Mouse (Mus musculus): ENCODE results near the gene Zfp526. TPM values are rescaled to one million over a fixed set of nuclear protein-coding genes. Genes with fewer than 3 reads are reported as not detected.

Zfp526 gene
- polyA plus RNA-seq, 2 experiments, result 2.1 to 4.9 TPM

GRCm38 (mm10) chr7:25274571-25274970 lies 53.3 kb downstream of the Zfp526 start:
- Histone ChIP-seq H3K4me1 (replicated peaks; ENCODE audit: control insufficient read depth in 2 of 2, insufficient read depth in 2 of 2, low read length in 1 of 2) (peaks cover 50 to 58% of the 10 kb centered on the region in 2 experiments), H3K4me2 (ENCODE audit: low read depth) (peak overlapping the region; percentile 69), H3K4me3 (ENCODE audit: insufficient read depth in 1 of 2, low read depth in 2 of 2, low read length in 2 of 2) (no peak overlapping the region), H3K36me3 (replicated peaks; ENCODE audit: control insufficient read depth, insufficient read depth, low read depth) (peaks cover 2% of the 10 kb centered on the region; the same call in 1 of the 2 replicates), H3K9ac (replicated peaks) (peak overlapping the region; percentile 52), H3K27me3 (ENCODE audit: control insufficient read depth, insufficient read depth, low read length) (no peaks in the 10 kb centered on the region), H3K27ac (peak overlapping the region; percentile 80), H3K9me3 (ENCODE audit: control insufficient read depth, low read length) (no peaks in the 10 kb centered on the region)
- DNase-seq (ENCODE audit: low read depth in 3 of 3, low spot score in 3 of 3) (no peak), ATAC-seq (ENCODE audit: insufficient read depth) (no peak)
- 25% methylated on average over 5 of the region's 5 CpGs for WGBS (ENCODE audit: insufficient replicate concordance)
- no peak; the same call in 1 of the 2 replicates for TF ChIP-seq CTCF (IDR thresholded peaks at IDR 0.05; ENCODE audit: low read depth)
- TF ChIP-seq EP300 (IDR thresholded peaks at IDR 0.05; ENCODE audit: low read depth), result no peak

- peaks cover 50 to 58% of the 10 kb centered on the region in 2 experiments for H3K4me1 ChIP-seq (replicated peaks; ENCODE audit: control insufficient read depth in 2 of 2, insufficient read depth in 2 of 2, low read length in 1 of 2)
- H3K27ac ChIP-seq, result peak overlapping the region; percentile 80
- peak overlapping the region; percentile 52 for H3K9ac ChIP-seq (replicated peaks)
- peak overlapping the region; percentile 69 for H3K4me2 ChIP-seq (ENCODE audit: low read depth)
- no peak for ATAC-seq (ENCODE audit: insufficient read depth)
- 85% methylated on average over 3 of the region's 3 CpGs for WGBS (ENCODE audit: insufficient replicate concordance)
- TF ChIP-seq EP300 (IDR thresholded peaks at IDR 0.05; ENCODE audit: low read depth), result no peak
- no peak for TF ChIP-seq CTCF (IDR thresholded peaks at IDR 0.05; ENCODE audit: low read depth)
- H3K36me3 ChIP-seq (replicated peaks; ENCODE audit: control insufficient read depth, insufficient read depth, low read depth), result peaks cover 2% of the 10 kb centered on the region; the same call in 1 of the 2 replicates
- H3K9me3 ChIP-seq (ENCODE audit: control insufficient read depth, low read length), result no peaks in the 10 kb centered on the region
- H3K4me3 ChIP-seq (ENCODE audit: insufficient read depth in 1 of 2, low read depth in 2 of 2, low read length in 2 of 2), result no peak overlapping the region
- DNase-seq (ENCODE audit: low read depth in 3 of 3, low spot score in 3 of 3), result no peak
- H3K27me3 ChIP-seq (ENCODE audit: control insufficient read depth, insufficient read depth, low read length), result no peaks in the 10 kb centered on the region
Measured at GRCm38 (mm10) chr7:25274996-25275395, 53.8 kb downstream of the Zfp526 start.

- Histone ChIP-seq H3K9ac (replicated peaks) (0 out of 2 replicates have a peak overlapping the region, but pooled peaks have one; percentile 20), H3K9me3 (ENCODE audit: control insufficient read depth, low read length) (no peaks in the 10 kb centered on the region), H3K36me3 (replicated peaks; ENCODE audit: control insufficient read depth, insufficient read depth, low read depth) (peaks cover 2% of the 10 kb centered on the region; the same call in 1 of the 2 replicates), H3K4me2 (ENCODE audit: low read depth) (no peak overlapping the region; the same call in 1 of the 2 replicates), H3K4me3 (ENCODE audit: insufficient read depth in 1 of 2, low read depth in 2 of 2, low read length in 2 of 2) (no peak overlapping the region), H3K27me3 (ENCODE audit: control insufficient read depth, insufficient read depth, low read length) (no peaks in the 10 kb centered on the region), H3K4me1 (replicated peaks; ENCODE audit: control insufficient read depth in 2 of 2, insufficient read depth in 2 of 2, low read length in 1 of 2) (peaks cover 57 to 61% of the 10 kb centered on the region in 2 experiments), H3K27ac (peak overlapping the region; percentile 52)
- 65% methylated on average over 9 of the region's 9 CpGs for WGBS (ENCODE audit: insufficient replicate concordance)
- ATAC-seq (ENCODE audit: insufficient read depth) (no peak), DNase-seq (ENCODE audit: low read depth in 3 of 3, low spot score in 3 of 3) (no peak)
- TF ChIP-seq CTCF (IDR thresholded peaks at IDR 0.05; ENCODE audit: low read depth) (no peak), EP300 (IDR thresholded peaks at IDR 0.05; ENCODE audit: low read depth) (no peak)
Measured at GRCm38 (mm10) chr7:25275555-25276298, 54.5 kb downstream of the Zfp526 start.

Small RNA genes lying within 50 kb of the gene (microRNA-seq; reads per million reads assigned to microRNA genes)
- not detected for gene Mir7048

Other genes starting within 250 kb of the Zfp526 start
- gene Rabac1, start 248.7 kb upstream of the Zfp526 start, polyA plus RNA-seq (2012; rRNA removed), result 46.8 and 56.5 TPM in 2 replicates
- 60.7 and 62.2 TPM in 2 replicates for gene Rabac1, start 248.7 kb upstream of the Zfp526 start, polyA plus RNA-seq (2014; fragmentation: Nextera tagmentation; extraction: Ambion mirVana)
- 0.38 and 0.50 TPM in 2 replicates for gene Atp1a3, start 215.5 kb upstream of the Zfp526 start, polyA plus RNA-seq (2012; rRNA removed)
- gene Atp1a3, start 215.5 kb upstream of the Zfp526 start, polyA plus RNA-seq (2014; fragmentation: Nextera tagmentation; extraction: Ambion mirVana), result 0.60 and 0.68 TPM in 2 replicates
- gene Grik5, start 149.1 kb upstream of the Zfp526 start, polyA plus RNA-seq (2012; rRNA removed), result 4.9 and 6.1 TPM in 2 replicates
- gene Grik5, start 149.1 kb upstream of the Zfp526 start, polyA plus RNA-seq (2014; fragmentation: Nextera tagmentation; extraction: Ambion mirVana), result 0.37 and 0.54 TPM in 2 replicates
- gene Zfp574, start 148.9 kb upstream of the Zfp526 start, polyA plus RNA-seq (2012; rRNA removed), result 6.3 and 6.9 TPM in 2 replicates
- 6.6 and 7.3 TPM in 2 replicates for gene Zfp574, start 148.9 kb upstream of the Zfp526 start, polyA plus RNA-seq (2014; fragmentation: Nextera tagmentation; extraction: Ambion mirVana)
- gene Pou2f2, start 41.7 kb upstream of the Zfp526 start, polyA plus RNA-seq (2012; rRNA removed), result 0.73 and 0.74 TPM in 2 replicates
- 0.94 and 1.5 TPM in 2 replicates for gene Pou2f2, start 41.7 kb upstream of the Zfp526 start, polyA plus RNA-seq (2014; fragmentation: Nextera tagmentation; extraction: Ambion mirVana)
- gene Dedd2, start 810 bp upstream of the Zfp526 start, polyA plus RNA-seq (2012; rRNA removed), result 26.9 and 27.9 TPM in 2 replicates
- 20.8 and 22.7 TPM in 2 replicates for gene Dedd2, start 810 bp upstream of the Zfp526 start, polyA plus RNA-seq (2014; fragmentation: Nextera tagmentation; extraction: Ambion mirVana)
- gene Gsk3a, start 16.4 kb downstream of the Zfp526 start, polyA plus RNA-seq (2012; rRNA removed), result 48.6 and 55.6 TPM in 2 replicates
- gene Gsk3a, start 16.4 kb downstream of the Zfp526 start, polyA plus RNA-seq (2014; fragmentation: Nextera tagmentation; extraction: Ambion mirVana), result 8.4 and 8.9 TPM in 2 replicates
- 8.5 and 9.8 TPM in 2 replicates for gene Erf, start 29.3 kb downstream of the Zfp526 start, polyA plus RNA-seq (2012; rRNA removed)
- 5.1 and 5.3 TPM in 2 replicates for gene Erf, start 29.3 kb downstream of the Zfp526 start, polyA plus RNA-seq (2014; fragmentation: Nextera tagmentation; extraction: Ambion mirVana)
- gene Cic, start 46.3 kb downstream of the Zfp526 start, polyA plus RNA-seq (2012; rRNA removed), result 14.0 and 14.8 TPM in 2 replicates
- 9.7 and 12.3 TPM in 2 replicates for gene Cic, start 46.3 kb downstream of the Zfp526 start, polyA plus RNA-seq (2014; fragmentation: Nextera tagmentation; extraction: Ambion mirVana)
- gene Pafah1b3, start 76.6 kb downstream of the Zfp526 start, polyA plus RNA-seq (2012; rRNA removed), result 26.2 and 29.4 TPM in 2 replicates
- 24.3 and 29.8 TPM in 2 replicates for gene Pafah1b3, start 76.6 kb downstream of the Zfp526 start, polyA plus RNA-seq (2014; fragmentation: Nextera tagmentation; extraction: Ambion mirVana)
- gene Prr19, start 80.0 kb downstream of the Zfp526 start, polyA plus RNA-seq (2012; rRNA removed), result 0.03 and 0.04 TPM in 2 replicates
- gene Prr19, start 80.0 kb downstream of the Zfp526 start, polyA plus RNA-seq (2014; fragmentation: Nextera tagmentation; extraction: Ambion mirVana), result not detected in 2 replicates
- gene Tmem145, start 84.7 kb downstream of the Zfp526 start, polyA plus RNA-seq (2012; rRNA removed), result 0.23 TPM in 1 of 2 replicates, not detected in the other
- gene Tmem145, start 84.7 kb downstream of the Zfp526 start, polyA plus RNA-seq (2014; fragmentation: Nextera tagmentation; extraction: Ambion mirVana), result not detected in 2 replicates
- 1.3 TPM in 2 replicates for gene Megf8, start 95.7 kb downstream of the Zfp526 start, polyA plus RNA-seq (2012; rRNA removed)
- 0.53 and 0.71 TPM in 2 replicates for gene Megf8, start 95.7 kb downstream of the Zfp526 start, polyA plus RNA-seq (2014; fragmentation: Nextera tagmentation; extraction: Ambion mirVana)
- not detected in 2 replicates for gene Cnfn, start 148.3 kb downstream of the Zfp526 start, polyA plus RNA-seq (2012; rRNA removed)
- gene Cnfn, start 148.3 kb downstream of the Zfp526 start, polyA plus RNA-seq (2014; fragmentation: Nextera tagmentation; extraction: Ambion mirVana), result not detected in 2 replicates
- 2.3 TPM in 2 replicates for gene Lipe, start 177.3 kb downstream of the Zfp526 start, polyA plus RNA-seq (2012; rRNA removed)
- 0.38 and 0.72 TPM in 2 replicates for gene Lipe, start 177.3 kb downstream of the Zfp526 start, polyA plus RNA-seq (2014; fragmentation: Nextera tagmentation; extraction: Ambion mirVana)
- gene Cxcl17, start 191.5 kb downstream of the Zfp526 start, polyA plus RNA-seq (2012; rRNA removed), result not detected in 2 replicates
- not detected in 2 replicates for gene Cxcl17, start 191.5 kb downstream of the Zfp526 start, polyA plus RNA-seq (2014; fragmentation: Nextera tagmentation; extraction: Ambion mirVana)

Measured in liver, embryonic 14.5 days (tissue).